Mouse (Mus musculus) heart, postnatal 25 days (tissue): ENCODE measurements around the gene Appl1. TPM values are rescaled to one million over a fixed set of nuclear protein-coding genes. Genes with fewer than 3 reads are reported as not detected.
"Not testable (repeated sequence)": the region's sequence is repeated elsewhere in the genome, so short reads cannot be mapped to it uniquely, and the experiment has no call there.

ENCODE experiments used
- DNase-seq: peaks from one replicate; pipeline ENCODE4 v3.0.0; 2022; ENCODE audit warnings: low spot score
- intact Hi-C: fragments of 180-260 bp; cut with DNase I; formaldehyde crosslinking; loops from one replicate; pipeline ENCODE4 v1.15.1; 2025
- total RNA-seq, 2 experiments: library from RNA; stranded (reverse); gene quantifications; 2 replicates each; pipeline ENCODE4 v1.2.3; 2021

The Appl1 gene
- total RNA-seq, 2 experiments from 2014 or later: 18.4 to 19.4 TPM

- intact Hi-C loops: no loop called here
- DNase-seq: peak; percentile 91
These were observed 546 bp downstream of the Appl1 start for GRCm38 (mm10) chr14:26970439-26970932.

- intact Hi-C loops: loop anchor here (10.0 kb wide), 1 partner anchor 305 kb away; the partner anchor contains the start of gene Pde12
- no peak for DNase-seq
These were observed 1.1 kb downstream of the Appl1 start for GRCm38 (mm10) chr14:26969856-26970407.

- DNase-seq: no peak
- intact Hi-C loops: loop anchor here (10.0 kb wide), 1 partner anchor 304 kb away; the partner anchor contains the start of gene Pde12
These were observed 1.9 kb downstream of the Appl1 start for GRCm38 (mm10) chr14:26969164-26969563.

GRCm38 (mm10) chr14:26960518-26960917 is 10.5 kb downstream of the Appl1 start:
- no peak for DNase-seq
- intact Hi-C loops: loop anchor here (10.0 kb wide), 1 partner anchor 296 kb away; the partner anchor contains the start of gene Pde12

GRCm38 (mm10) chr14:26956139-26956538 is 14.9 kb downstream of the Appl1 start:
- intact Hi-C loops, DNase-seq: not testable (repeated sequence)

- DNase-seq: no peak
These were observed 35.5 kb downstream of the Appl1 start for GRCm38 (mm10) chr14:26935558-26935957.

GRCm38 (mm10) chr14:26934891-26935290 is 36.1 kb downstream of the Appl1 start:
- intact Hi-C loops: no loop called here
- no peak for DNase-seq

More at GRCm38 (mm10) chr14:26935558-26935957, 35.5 kb downstream of the Appl1 start:
- intact Hi-C loops: no loop called here

- DNase-seq: no peak
- intact Hi-C loops: no loop called here
These were observed 47.2 kb downstream of the Appl1 start for GRCm38 (mm10) chr14:26923702-26924421.

- DNase-seq: no peak
- intact Hi-C loops: no loop called here
These were observed 51.7 kb downstream of the Appl1 start for GRCm38 (mm10) chr14:26919310-26919709.

GRCm38 (mm10) chr14:26913681-26914268 is 57.3 kb downstream of the Appl1 start:
- DNase-seq: no peak
- intact Hi-C loops: no loop called here

GRCm38 (mm10) chr14:26911826-26912225 is 59.2 kb downstream of the Appl1 start:
- DNase-seq: no peak
- intact Hi-C loops: no loop called here

- intact Hi-C loops: no loop called here
- peak; percentile 7 for DNase-seq
These were observed 59.8 kb downstream of the Appl1 start for GRCm38 (mm10) chr14:26911201-26911600.

GRCm38 (mm10) chr14:26910461-26910860 is 60.6 kb downstream of the Appl1 start:
- DNase-seq, intact Hi-C loops: not testable (repeated sequence)

- intact Hi-C loops: no loop called here
- no peak for DNase-seq
These were observed 63.6 kb downstream of the Appl1 start for GRCm38 (mm10) chr14:26907401-26907800.

- intact Hi-C loops: no loop called here
- DNase-seq: no peak
These were observed 70.1 kb downstream of the Appl1 start for GRCm38 (mm10) chr14:26900893-26901292.

GRCm38 (mm10) chr14:26899490-26899889 is 71.5 kb downstream of the Appl1 start:
- no peak for DNase-seq
- intact Hi-C loops: no loop called here

- intact Hi-C loops: no loop called here
- no peak for DNase-seq
These were observed 76.6 kb downstream of the Appl1 start, which contains the start of gene Asb14 for GRCm38 (mm10) chr14:26894392-26894791. Gene Asb14 (plus strand): TSS chr14:26894557.

- no peak for DNase-seq
- intact Hi-C loops: no loop called here
These were observed 80.3 kb downstream of the Appl1 start for GRCm38 (mm10) chr14:26890777-26891176.

- intact Hi-C loops: loop anchor here (10.0 kb wide), 1 partner anchor 62 kb away; no protein-coding TSS in a partner anchor
- no peak for DNase-seq
These were observed 83.8 kb downstream of the Appl1 start for GRCm38 (mm10) chr14:26887244-26887643.

GRCm38 (mm10) chr14:26881700-26882099 is 89.3 kb downstream of the Appl1 start:
- intact Hi-C loops: loop anchor here (10.0 kb wide), 1 partner anchor 57 kb away; no protein-coding TSS in a partner anchor
- DNase-seq: no peak
